Mouse (Mus musculus) CH12.LX (cell line): Measurements from ENCODE around the gene Cttnbp2.

Source experiments
- BHLHE40 ChIP-seq: IDR thresholded peaks from 2 replicates; pipeline ENCODE4 v1.6.1; 2011; ENCODE audit warnings: mild to moderate bottlenecking, low read depth, low read length, improper control_type of control experiment
- CTCF ChIP-seq, 2 experiments: IDR thresholded peaks in 1 of 2; conservative IDR thresholded peaks in 1 of 2; 2 replicates each; pipeline ENCODE4 v1.5.1; 2011 to 2012; ENCODE audit warnings: low read depth in 2 of 2, low read length in 2 of 2, improper control_type of control experiment in 1 of 2, inconsistent platforms in 1 of 2, mild to moderate bottlenecking in 1 of 2, moderate library complexity in 1 of 2
- E2F4 ChIP-seq: IDR thresholded peaks from 2 replicates; pipeline ENCODE4 v1.6.1; 2011; ENCODE audit warnings: low read depth, low read length, improper control_type of control experiment; ENCODE audit not compliant: insufficient replicate concordance
- ELF1 ChIP-seq: IDR thresholded peaks from 2 replicates; pipeline ENCODE4 v1.6.1; 2014; ENCODE audit warnings: low read depth, mild to moderate bottlenecking, inconsistent platforms, low read length, improper control_type of control experiment
- RAD21 ChIP-seq: IDR thresholded peaks from 2 replicates; pipeline ENCODE4 v1.6.1; 2011; ENCODE audit warnings: low read depth, mild to moderate bottlenecking, low read length, improper control_type of control experiment, moderate library complexity

DNA sequence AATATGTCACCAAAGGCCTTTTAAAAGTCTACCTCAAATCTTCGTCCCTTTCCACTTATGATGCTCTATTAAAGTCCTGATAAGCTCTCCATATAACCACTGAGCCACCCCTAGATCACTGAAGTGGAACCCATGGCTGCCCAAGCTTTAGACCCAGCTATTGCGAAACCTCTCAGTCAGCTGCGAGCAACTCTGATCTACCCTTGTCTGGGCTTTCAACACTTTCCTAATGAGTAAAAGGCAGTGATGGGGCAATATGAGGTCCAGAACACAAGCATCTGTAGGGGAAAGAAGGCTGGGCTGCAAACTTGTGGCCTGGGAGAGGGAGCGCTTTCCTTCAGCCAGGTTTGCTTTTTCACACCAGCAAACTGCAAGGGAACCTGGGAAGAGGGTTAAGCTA lies 144.9 kb downstream of the Cttnbp2 start:
- no peak for TF ChIP-seq ELF1
- no peak for TF ChIP-seq RAD21
- no peak for TF ChIP-seq CTCF (conservative IDR thresholded peaks at IDR 0.05 in 1 of 2, IDR thresholded peaks at IDR 0.05 in 1 of 2; ENCODE audit: low read depth in 2 of 2, low read length in 2 of 2)
- no peak for TF ChIP-seq BHLHE40
- TF ChIP-seq E2F4 = no peak
